Mouse (Mus musculus) erythroblast, adult 5-6 weeks (primary cell): ENCODE measurements around the gene Spop. TPM values are rescaled to one million over a fixed set of nuclear protein-coding genes. Genes with fewer than 3 reads are reported as not detected.

ENCODE experiments used
- total RNA-seq, 2 experiments: library from RNA; stranded (forward) in 1 of 2; stranded (reverse) in 1 of 2; fragments of 150-400 nt in 1 of 2; fragments of 200-764, 138-1000 nt in 1 of 2; gene quantifications; 2 replicates each; pipeline versions ENCODE4 v1.2.3 to v1.2.4; 2015 to 2017; ENCODE audit warnings: low replicate concordance in 2 of 2

The Spop gene
- total RNA-seq, 2 experiments from 2014 or later, result 43.5 to 51.9 TPM

Other genes starting within 250 kb of the Spop start
- not detected in 2 replicates for gene Tac4, start 152.6 kb upstream of the Spop start, total RNA-seq (2015; ENCODE audit: low replicate concordance)
- gene Tac4, start 152.6 kb upstream of the Spop start, total RNA-seq (2017; ENCODE audit: low replicate concordance), result 0.84 TPM in 1 of 2 replicates, not detected in the other
- gene Kat7, start 103.8 kb upstream of the Spop start, total RNA-seq (2015; ENCODE audit: low replicate concordance), result 33.8 and 39.3 TPM in 2 replicates
- 41.5 and 65.5 TPM in 2 replicates for gene Kat7, start 103.8 kb upstream of the Spop start, total RNA-seq (2017; ENCODE audit: low replicate concordance)
- gene Fam117a, start 77.1 kb upstream of the Spop start, total RNA-seq (2015; ENCODE audit: low replicate concordance), result 321 and 423 TPM in 2 replicates
- gene Fam117a, start 77.1 kb upstream of the Spop start, total RNA-seq (2017; ENCODE audit: low replicate concordance), result 386 and 450 TPM in 2 replicates
- gene Slc35b1, start 29.4 kb upstream of the Spop start, total RNA-seq (2015; ENCODE audit: low replicate concordance), result 20.8 and 23.0 TPM in 2 replicates
- 31.4 and 40.6 TPM in 2 replicates for gene Slc35b1, start 29.4 kb upstream of the Spop start, total RNA-seq (2017; ENCODE audit: low replicate concordance)
- gene Nxph3, start 100.5 kb downstream of the Spop start, total RNA-seq (2015; ENCODE audit: low replicate concordance), result not detected in 2 replicates
- gene Nxph3, start 100.5 kb downstream of the Spop start, total RNA-seq (2017; ENCODE audit: low replicate concordance), result not detected in 2 replicates
- not detected in 2 replicates for gene Ngfr, start 173.7 kb downstream of the Spop start, total RNA-seq (2015; ENCODE audit: low replicate concordance)
- gene Ngfr, start 173.7 kb downstream of the Spop start, total RNA-seq (2017; ENCODE audit: low replicate concordance), result not detected in 2 replicates